Mouse (Mus musculus): Measurements from ENCODE around the gene Gm17359. TPM values are rescaled to one million over a fixed set of nuclear protein-coding genes. Genes with fewer than 3 reads are reported as not detected.
A peak's percentile ranks its signal among the peaks of the same experiment; 100 is the strongest.

The Gm17359 gene
- total and polyA plus RNA-seq, 2 experiments from 2014 or later = not detected

GRCm38 (mm10) chr3:79381398-79381797 is 44.9 kb downstream of the Gm17359 start:
- H3K27ac ChIP-seq = no peak overlapping the region
- DNase-seq (ENCODE audit: low spot score) = no peak
- no peak overlapping the region for H3K9ac ChIP-seq (replicated peaks; ENCODE audit: low read length)
- no peaks in the 10 kb centered on the region for H3K27me3 ChIP-seq (ENCODE audit: insufficient read depth, low read length)
- H3K4me3 ChIP-seq (ENCODE audit: low read length) = no peak overlapping the region
- no peaks in the 10 kb centered on the region for H3K4me1 ChIP-seq (ENCODE audit: insufficient read depth, low read length)
- no peaks in the 10 kb centered on the region for H3K36me3 ChIP-seq (ENCODE audit: insufficient read depth, low read length)
- no peak for TF ChIP-seq CTCF (IDR thresholded peaks at IDR 0.05; ENCODE audit: low read depth)
- ATAC-seq = no peak
- WGBS = 83% methylated on average over 4 of the region's 4 CpGs
- no peaks in the 10 kb centered on the region for H3K9me3 ChIP-seq (ENCODE audit: low read length)
- no peak overlapping the region for H3K4me2 ChIP-seq (ENCODE audit: low read depth, low read length)

GRCm38 (mm10) chr3:79385434-79386029 is 49.1 kb downstream of the Gm17359 start:
- no peak overlapping the region for H3K4me2 ChIP-seq (ENCODE audit: low read depth, low read length)
- H3K27me3 ChIP-seq (ENCODE audit: insufficient read depth, low read length) = no peaks in the 10 kb centered on the region
- WGBS = 19% methylated on average over 8 of the region's 8 CpGs
- ATAC-seq = no peak
- no peaks in the 10 kb centered on the region for H3K9me3 ChIP-seq (ENCODE audit: low read length)
- peak; percentile 20 for DNase-seq (ENCODE audit: low spot score)
- H3K4me3 ChIP-seq (ENCODE audit: low read length) = no peak overlapping the region
- no peak overlapping the region for H3K9ac ChIP-seq (replicated peaks; ENCODE audit: low read length)
- H3K36me3 ChIP-seq (ENCODE audit: insufficient read depth, low read length) = no peaks in the 10 kb centered on the region
- H3K27ac ChIP-seq = no peak overlapping the region
- no peaks in the 10 kb centered on the region for H3K4me1 ChIP-seq (ENCODE audit: insufficient read depth, low read length)
- TF ChIP-seq CTCF (IDR thresholded peaks at IDR 0.05; ENCODE audit: low read depth) = no peak

DNA sequence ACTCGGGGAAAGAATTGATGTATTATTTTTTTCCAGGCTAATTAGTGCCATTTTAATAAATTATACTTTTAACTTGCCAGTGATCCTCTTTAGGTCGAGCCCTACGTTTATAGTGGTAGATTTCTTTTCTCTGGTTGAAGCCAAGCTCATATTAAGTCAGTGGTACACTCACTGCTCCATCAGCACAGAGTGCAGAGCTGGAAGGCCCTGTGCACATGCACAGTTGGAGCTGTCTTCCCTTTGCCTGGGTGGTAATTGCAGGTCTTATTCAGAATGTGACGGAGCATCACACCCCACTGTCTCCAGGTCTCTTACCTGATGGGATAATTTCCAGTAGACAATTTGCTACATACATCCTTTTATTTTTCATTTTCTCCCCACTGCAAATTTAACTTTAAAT is 52.6 kb downstream of the Gm17359 start:
- TF ChIP-seq CTCF (IDR thresholded peaks at IDR 0.05; ENCODE audit: low read depth) = no peak
- ATAC-seq = no peak
- Histone ChIP-seq H3K4me2 (ENCODE audit: low read depth, low read length) (no peak overlapping the region), H3K27me3 (ENCODE audit: insufficient read depth, low read length) (no peaks in the 10 kb centered on the region), H3K4me1 (ENCODE audit: insufficient read depth, low read length) (no peaks in the 10 kb centered on the region), H3K36me3 (ENCODE audit: insufficient read depth, low read length) (no peaks in the 10 kb centered on the region), H3K27ac (no peak overlapping the region), H3K9me3 (ENCODE audit: low read length) (no peaks in the 10 kb centered on the region; the same call in 1 of the 2 replicates), H3K9ac (replicated peaks; ENCODE audit: low read length) (no peak overlapping the region), H3K4me3 (ENCODE audit: low read length) (no peak overlapping the region)
- 63% methylated on average over 4 of the region's 4 CpGs for WGBS
- no peak for DNase-seq (ENCODE audit: low spot score)

GRCm38 (mm10) chr3:79400552-79400951 is 64.1 kb downstream of the Gm17359 start:
- TF ChIP-seq CTCF (IDR thresholded peaks at IDR 0.05; ENCODE audit: low read depth) = no peak
- Histone ChIP-seq H3K36me3 (ENCODE audit: insufficient read depth, low read length) (no peaks in the 10 kb centered on the region), H3K4me1 (ENCODE audit: insufficient read depth, low read length) (no peaks in the 10 kb centered on the region), H3K9ac (replicated peaks; ENCODE audit: low read length) (no peak overlapping the region), H3K4me3 (ENCODE audit: low read length) (no peak overlapping the region), H3K4me2 (ENCODE audit: low read depth, low read length) (no peak overlapping the region), H3K9me3 (ENCODE audit: low read length) (no peaks in the 10 kb centered on the region), H3K27me3 (ENCODE audit: insufficient read depth, low read length) (no peaks in the 10 kb centered on the region), H3K27ac (no peak overlapping the region)
- WGBS = 57% methylated on average over 4 of the region's 4 CpGs
- DNase-seq (ENCODE audit: low spot score) = no peak
- ATAC-seq = no peak

DNA sequence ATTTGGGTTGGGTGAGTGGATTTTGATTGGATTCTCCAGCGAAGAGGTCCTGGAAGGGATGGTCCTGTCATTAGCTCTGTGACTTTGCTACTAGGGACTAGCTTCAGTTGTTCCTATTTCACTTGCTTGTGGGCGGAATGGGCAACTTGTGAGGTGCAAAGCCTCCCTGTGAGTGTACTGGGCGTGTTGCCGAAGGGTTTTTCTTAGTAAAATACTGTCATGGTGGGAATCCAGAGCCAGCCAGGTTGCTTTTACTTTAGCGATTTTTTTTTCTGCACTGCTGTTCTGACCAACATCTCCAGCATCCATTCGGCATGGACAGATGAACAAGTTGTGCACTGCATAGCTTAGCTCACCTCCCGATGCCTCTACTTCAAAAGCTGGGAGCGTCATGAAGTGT is 65.6 kb downstream of the Gm17359 start:
- Histone ChIP-seq H3K27me3 (ENCODE audit: insufficient read depth, low read length) (no peaks in the 10 kb centered on the region), H3K36me3 (ENCODE audit: insufficient read depth, low read length) (no peaks in the 10 kb centered on the region), H3K9me3 (ENCODE audit: low read length) (no peaks in the 10 kb centered on the region), H3K4me1 (ENCODE audit: insufficient read depth, low read length) (no peaks in the 10 kb centered on the region), H3K4me2 (ENCODE audit: low read depth, low read length) (no peak overlapping the region), H3K9ac (replicated peaks; ENCODE audit: low read length) (no peak overlapping the region), H3K27ac (no peak overlapping the region), H3K4me3 (ENCODE audit: low read length) (no peak overlapping the region)
- 90% methylated on average over 8 of the region's 8 CpGs for WGBS
- DNase-seq (ENCODE audit: low spot score) (no peak), ATAC-seq (no peak)
- no peak for TF ChIP-seq CTCF (IDR thresholded peaks at IDR 0.05; ENCODE audit: low read depth)

GRCm38 (mm10) chr3:79408546-79408945 is 72.1 kb downstream of the Gm17359 start:
- Histone ChIP-seq H3K4me2 (ENCODE audit: low read depth, low read length) (no peak overlapping the region), H3K4me1 (ENCODE audit: insufficient read depth, low read length) (no peaks in the 10 kb centered on the region), H3K36me3 (ENCODE audit: insufficient read depth, low read length) (no peaks in the 10 kb centered on the region), H3K4me3 (ENCODE audit: low read length) (no peak overlapping the region), H3K9ac (replicated peaks; ENCODE audit: low read length) (no peak overlapping the region), H3K27ac (no peak overlapping the region), H3K27me3 (ENCODE audit: insufficient read depth, low read length) (no peaks in the 10 kb centered on the region), H3K9me3 (ENCODE audit: low read length) (no peaks in the 10 kb centered on the region)
- WGBS = 43% methylated on average over 4 of the region's 4 CpGs
- ATAC-seq = no peak
- no peak for DNase-seq (ENCODE audit: low spot score)
- TF ChIP-seq CTCF (IDR thresholded peaks at IDR 0.05; ENCODE audit: low read depth) = no peak

DNA sequence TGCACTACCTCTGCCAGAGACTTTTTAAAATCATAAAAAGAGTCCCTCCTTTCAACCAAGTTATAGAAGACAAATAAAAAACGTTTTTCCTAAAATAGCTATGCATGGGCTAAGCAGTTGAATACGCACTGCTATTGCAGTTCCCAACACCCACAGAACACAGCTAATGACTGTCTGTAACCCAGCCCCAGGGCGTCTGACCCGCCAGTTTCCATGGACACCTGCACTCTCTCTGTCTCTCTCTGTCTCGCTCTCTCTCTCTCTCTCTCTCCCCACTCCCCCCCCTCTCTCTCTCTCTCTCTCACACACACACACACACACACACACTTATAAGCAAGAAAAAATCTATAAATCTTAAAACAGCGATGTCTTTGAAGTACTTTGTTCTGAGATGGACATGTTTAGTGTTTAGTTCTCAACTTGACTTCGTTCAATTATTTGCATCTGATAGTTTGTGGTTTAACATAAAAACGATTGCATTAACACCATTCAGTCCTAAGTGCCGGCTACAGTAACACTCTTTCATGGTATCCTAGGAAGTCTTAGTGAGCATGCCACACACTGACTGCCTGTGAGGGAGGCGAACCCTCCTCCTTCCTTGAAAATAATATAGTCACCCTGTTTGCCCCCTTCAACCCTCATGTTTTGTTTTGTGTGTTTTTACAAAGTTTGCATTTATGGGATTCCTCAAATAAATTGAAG is 73.6 kb downstream of the Gm17359 start:
- Histone ChIP-seq H3K4me2 (ENCODE audit: low read depth, low read length) (no peak overlapping the region), H3K9ac (replicated peaks; ENCODE audit: low read length) (no peak overlapping the region), H3K27ac (no peak overlapping the region), H3K9me3 (ENCODE audit: low read length) (no peaks in the 10 kb centered on the region), H3K36me3 (ENCODE audit: insufficient read depth, low read length) (no peaks in the 10 kb centered on the region), H3K27me3 (ENCODE audit: insufficient read depth, low read length) (no peaks in the 10 kb centered on the region), H3K4me1 (ENCODE audit: insufficient read depth, low read length) (no peaks in the 10 kb centered on the region), H3K4me3 (ENCODE audit: low read length) (no peak overlapping the region)
- TF ChIP-seq CTCF (IDR thresholded peaks at IDR 0.05; ENCODE audit: low read depth) = no peak
- ATAC-seq = peak; percentile 75
- WGBS = 18% methylated on average over 10 of the region's 10 CpGs
- peak; percentile 25 for DNase-seq (ENCODE audit: low spot score)

All from hindbrain, postnatal 0 days (tissue).